Mouse (Mus musculus) MEL (cell line): ENCODE data around the gene Prpf8. TPM values are rescaled to one million over a fixed set of nuclear protein-coding genes. Genes with fewer than 3 reads are reported as not detected.

Source experiments
- DNase-seq: peaks from one replicate; pipeline ENCODE4 v3.0.0; 2011; ENCODE audit warnings: low read depth, low spot score
- H3K27ac ChIP-seq: 2 replicates; pipeline ENCODE4 v1.5.1; 2012; ENCODE audit warnings: low read depth, mild to moderate bottlenecking, control low read depth, low read length, moderate library complexity; ENCODE audit not compliant: control insufficient read depth
- H3K27me3 ChIP-seq, 2 experiments: fragments of 150-350 bp in 1 of 2; sonication (generic) in 1 of 2; 2 replicates each; pipeline ENCODE4 v1.6.1; 2012; ENCODE audit warnings: low read length in 2 of 2, mild to moderate bottlenecking in 2 of 2, improper control_type of control experiment in 1 of 2, moderate library complexity in 1 of 2; ENCODE audit not compliant: insufficient read depth in 2 of 2, control insufficient read depth in 1 of 2
- H3K36me3 ChIP-seq, 2 experiments: 2 replicates each; pipeline ENCODE4 v1.6.1; 2012 to 2014; ENCODE audit warnings: low read length in 2 of 2, improper control_type of control experiment in 1 of 2, inconsistent platforms in 1 of 2, mild to moderate bottlenecking in 1 of 2; ENCODE audit not compliant: insufficient read depth in 2 of 2, control insufficient read depth in 1 of 2
- H3K4me1 ChIP-seq, 2 experiments: fragments of 150-350 bp in 1 of 2; sonication (generic) in 1 of 2; 2 replicates each; pipeline ENCODE4 v1.6.1; 2012; ENCODE audit warnings: low read length in 2 of 2, improper control_type of control experiment in 1 of 2, mild to moderate bottlenecking in 1 of 2; ENCODE audit not compliant: insufficient read depth in 2 of 2, control insufficient read depth in 1 of 2
- H3K4me3 ChIP-seq, 2 experiments: fragments of 150-350 bp in 1 of 2; sonication (generic) in 1 of 2; 2 replicates each; pipeline ENCODE4 v1.5.1; 2012; ENCODE audit warnings: low read depth in 2 of 2, low read length in 2 of 2, mild to moderate bottlenecking in 2 of 2, moderate library complexity in 2 of 2, control low read depth in 1 of 2, improper control_type of control experiment in 1 of 2; ENCODE audit not compliant: control insufficient read depth in 1 of 2, insufficient read depth in 1 of 2
- H3K79me2 ChIP-seq: 2 replicates; pipeline ENCODE4 v1.6.1; 2012; ENCODE audit warnings: mild to moderate bottlenecking, low read length, moderate library complexity; ENCODE audit not compliant: control insufficient read depth, poor library complexity, insufficient read depth
- H3K9ac ChIP-seq: 2 replicates; pipeline ENCODE4 v1.6.1; 2012; ENCODE audit warnings: low read depth, mild to moderate bottlenecking, control low read depth, low read length, moderate library complexity; ENCODE audit not compliant: control insufficient read depth, poor library complexity, severe bottlenecking
- H3K9me3 ChIP-seq: fragments of 150-350 bp; sonication (generic); replicated peaks from 2 replicates; pipeline ENCODE4 v1.6.1; 2012; ENCODE audit warnings: mild to moderate bottlenecking, low read length, improper control_type of control experiment, moderate library complexity; ENCODE audit not compliant: insufficient read depth
- CHD1 ChIP-seq: IDR thresholded peaks from 2 replicates; pipeline ENCODE4 v1.6.1; 2012; ENCODE audit warnings: low read depth, mild to moderate bottlenecking, inconsistent platforms, low read length, improper control_type of control experiment
- CHD2 ChIP-seq: IDR thresholded peaks from 2 replicates; pipeline ENCODE4 v1.6.1; 2011; ENCODE audit warnings: low read length, improper control_type of control experiment
- ETS1 ChIP-seq: IDR thresholded peaks from 2 replicates; pipeline ENCODE4 v1.6.1; 2012; ENCODE audit warnings: low read depth, mild to moderate bottlenecking, inconsistent platforms, low read length, improper control_type of control experiment, moderate library complexity
- GABPA ChIP-seq: IDR thresholded peaks from 2 replicates; pipeline ENCODE4 v1.6.1; 2012; ENCODE audit warnings: low read depth, mild to moderate bottlenecking, inconsistent platforms, low read length, improper control_type of control experiment, moderate library complexity
- GATA1 ChIP-seq: IDR thresholded peaks from 2 replicates; pipeline ENCODE4 v1.6.1; 2011; ENCODE audit warnings: low read depth, low read length, improper control_type of control experiment
- MXI1 ChIP-seq: IDR thresholded peaks from 2 replicates; pipeline ENCODE4 v1.6.1; 2011; ENCODE audit warnings: mild to moderate bottlenecking, low read depth, low read length, improper control_type of control experiment
- NRF1 ChIP-seq: IDR thresholded peaks from 2 replicates; pipeline ENCODE4 v1.6.1; 2014; ENCODE audit warnings: low read depth, mild to moderate bottlenecking, inconsistent platforms, low read length, improper control_type of control experiment, moderate library complexity; ENCODE audit not compliant: poor library complexity, insufficient read depth, severe bottlenecking
- POLR2A ChIP-seq, 2 experiments: IDR thresholded peaks; 2 replicates each; pipeline ENCODE4 v1.6.1; 2011 to 2012; ENCODE audit warnings: low read length in 2 of 2, mild to moderate bottlenecking in 2 of 2, control low read depth in 1 of 2, improper control_type of control experiment in 1 of 2, low read depth in 1 of 2, moderate library complexity in 1 of 2; ENCODE audit not compliant: control insufficient read depth in 1 of 2, insufficient read depth in 1 of 2, poor library complexity in 1 of 2
- POLR2AphosphoS2 ChIP-seq: IDR thresholded peaks from 2 replicates; pipeline ENCODE4 v1.6.1; 2011; ENCODE audit warnings: low read length, improper control_type of control experiment
- POLR2AphosphoS5 ChIP-seq: IDR thresholded peaks from 2 replicates; pipeline ENCODE4 v1.6.1; 2012; ENCODE audit warnings: low read depth, borderline replicate concordance, mild to moderate bottlenecking, inconsistent platforms, low read length, moderate library complexity, mixed read lengths
- RAD21 ChIP-seq: IDR thresholded peaks from 2 replicates; pipeline ENCODE4 v1.6.1; 2011; ENCODE audit warnings: mild to moderate bottlenecking, low read depth, low read length, improper control_type of control experiment
- RCOR1 ChIP-seq: IDR thresholded peaks from 2 replicates; pipeline ENCODE4 v1.6.1; 2012; ENCODE audit warnings: low read depth, mild to moderate bottlenecking, inconsistent platforms, low read length, improper control_type of control experiment
- SIN3A ChIP-seq: IDR thresholded peaks from 2 replicates; pipeline ENCODE4 v1.6.1; 2012; ENCODE audit warnings: low read length, improper control_type of control experiment, inconsistent platforms
- UBTF ChIP-seq: IDR thresholded peaks from 2 replicates; pipeline ENCODE4 v1.6.1; 2012; ENCODE audit warnings: low read depth, mild to moderate bottlenecking, inconsistent platforms, low read length, improper control_type of control experiment, moderate library complexity, borderline replicate concordance; ENCODE audit not compliant: insufficient read depth
- ZC3H11A ChIP-seq: IDR thresholded peaks from 2 replicates; pipeline ENCODE4 v1.6.1; 2012; ENCODE audit warnings: low read depth, mild to moderate bottlenecking, inconsistent platforms, low read length, improper control_type of control experiment
- ZKSCAN1 ChIP-seq: IDR thresholded peaks from 2 replicates; pipeline ENCODE4 v1.6.1; 2012; ENCODE audit warnings: low read depth, mild to moderate bottlenecking, inconsistent platforms, low read length, improper control_type of control experiment, moderate library complexity
- ZNF384 ChIP-seq: IDR thresholded peaks from 2 replicates; pipeline ENCODE4 v1.6.1; 2012; ENCODE audit warnings: low read depth, mild to moderate bottlenecking, inconsistent platforms, low read length, improper control_type of control experiment
- polyA plus RNA-seq, 2 experiments: library from polyadenylated mRNA; stranded (reverse) in 1 of 2; unstranded in 1 of 2; fragments of >175 nt in 1 of 2; fragments of >200 nt in 1 of 2; gene quantifications; 2 replicates each; pipeline versions ENCODE4 v1.2.1 to v1.2.4; 2012; ENCODE audit warnings: low replicate concordance in 2 of 2, low read depth in 1 of 2; ENCODE audit not compliant: insufficient read length in 2 of 2, insufficient read depth in 1 of 2, missing spikeins in 1 of 2
- total RNA-seq: library from RNA; depleted of rRNA; stranded (reverse); fragments of 300-350 nt; gene quantifications from 2 replicates; pipeline ENCODE4 v1.2.3, GENCODE M21; 2012

Gene Prpf8
- total and polyA plus RNA-seq, 3 experiments, result 214 to 644 (median 276) TPM

GRCm38 (mm10) chr11:75498126-75498525, 11.5 kb downstream of the Prpf8 start:
- Histone ChIP-seq H3K9me3 (no peaks in the 10 kb centered on the region), H3K4me3 (no peak overlapping the region), H3K79me2 (no peaks in the 10 kb centered on the region), H3K27me3 (no peaks in the 10 kb centered on the region), H3K27ac (no peak overlapping the region), H3K36me3 (peaks cover 0 to 88% of the 10 kb centered on the region in 2 experiments; a peak in 2 of 4 replicates), H3K4me1 (no peaks in the 10 kb centered on the region), H3K9ac (no peak overlapping the region)
- TF ChIP-seq POLR2AphosphoS2 (no peak), POLR2A (IDR thresholded peaks at IDR 0.05; ENCODE audit: control insufficient read depth in 1 of 2, insufficient read depth in 1 of 2, low read depth in 1 of 2, low read length in 2 of 2, poor library complexity in 1 of 2) (peak in 1 of 2 experiments; percentile 26; a peak in 1 of 4 replicates)
- no peak for DNase-seq

GRCm38 (mm10) chr11:75508162-75508561, 21.5 kb downstream of the Prpf8 start:
- DNase-seq, result no peak
- H3K9ac ChIP-seq, result no peak overlapping the region
- H3K4me1 ChIP-seq, result no peaks in the 10 kb centered on the region
- no peaks in the 10 kb centered on the region for H3K27me3 ChIP-seq
- H3K79me2 ChIP-seq, result no peaks in the 10 kb centered on the region
- H3K36me3 ChIP-seq, result peaks cover 0 to 46% of the 10 kb centered on the region in 2 experiments; a peak in 2 of 4 replicates
- H3K4me3 ChIP-seq, result no peak overlapping the region
- TF ChIP-seq ZC3H11A (no peak), ETS1 (no peak), RCOR1 (no peak), RAD21 (no peak), ZNF384 (no peak), POLR2AphosphoS5 (no peak), ZKSCAN1 (no peak), CHD1 (no peak), MXI1 (no peak), SIN3A (no peak), UBTF (no peak), GATA1 (no peak), GABPA (no peak), NRF1 (no peak), CHD2 (no peak)
- TF ChIP-seq, all 39 proteins: peak for 0
- Histone ChIP-seq H3K9me3 (no peaks in the 10 kb centered on the region), H3K27ac (no peak overlapping the region)
